Mouse (Mus musculus): ENCODE results near the gene Nrxn2.

Nrxn2 gene

GRCm38 (mm10) chr19:6385821-6386220 is 32.7 kb upstream of the Nrxn2 start:
- Histone ChIP-seq H3K36me3 (ENCODE audit: insufficient read depth, low read length) (peaks cover 4% of the 10 kb centered on the region), H3K27me3 (ENCODE audit: insufficient read depth, low read length) (peaks cover 16% of the 10 kb centered on the region; the same call in 1 of the 2 replicates), H3K4me1 (replicated peaks; ENCODE audit: low read depth, low read length) (peaks cover 63% of the 10 kb centered on the region), H3K4me3 (replicated peaks; ENCODE audit: low read length) (0 out of 2 replicates have a peak overlapping the region, but pooled peaks have one; percentile 29), H3K9me3 (ENCODE audit: low read length) (no peaks in the 10 kb centered on the region)
- TF ChIP-seq POU5F1 (IDR thresholded peaks at IDR 0.05; ENCODE audit: borderline replicate concordance, low read length) (no peak), NANOG (IDR thresholded peaks at IDR 0.05; ENCODE audit: borderline replicate concordance, low read length) (no peak), CTCF (conservative IDR thresholded peaks at IDR 0.05; ENCODE audit: low read length) (no peak)

- TF ChIP-seq POU5F1 (IDR thresholded peaks at IDR 0.05; ENCODE audit: borderline replicate concordance, low read length): no peak
- TF ChIP-seq CTCF (conservative IDR thresholded peaks at IDR 0.05; ENCODE audit: low read length): no peak
- TF ChIP-seq NANOG (IDR thresholded peaks at IDR 0.05; ENCODE audit: borderline replicate concordance, low read length): no peak
- peaks cover 67% of the 10 kb centered on the region for H3K4me1 ChIP-seq (replicated peaks; ENCODE audit: low read depth, low read length)
- no peaks in the 10 kb centered on the region for H3K9me3 ChIP-seq (ENCODE audit: low read length)
- no peak overlapping the region for H3K4me3 ChIP-seq (replicated peaks; ENCODE audit: low read length)
- H3K27me3 ChIP-seq (ENCODE audit: insufficient read depth, low read length): peaks cover 16% of the 10 kb centered on the region; the same call in 1 of the 2 replicates
- peaks cover under 1% of the 10 kb centered on the region; the same call in 1 of the 2 replicates for H3K36me3 ChIP-seq (ENCODE audit: insufficient read depth, low read length)
Measured at GRCm38 (mm10) chr19:6386234-6386633, 32.3 kb upstream of the Nrxn2 start.

GRCm38 (mm10) chr19:6388006-6388405 is 30.5 kb upstream of the Nrxn2 start:
- H3K27me3 ChIP-seq (ENCODE audit: insufficient read depth, low read length): peaks cover 16% of the 10 kb centered on the region; the same call in 1 of the 2 replicates
- peaks cover 78% of the 10 kb centered on the region for H3K4me1 ChIP-seq (replicated peaks; ENCODE audit: low read depth, low read length)
- H3K36me3 ChIP-seq (ENCODE audit: insufficient read depth, low read length): no peaks in the 10 kb centered on the region
- TF ChIP-seq POU5F1 (IDR thresholded peaks at IDR 0.05; ENCODE audit: borderline replicate concordance, low read length): no peak
- no peak for TF ChIP-seq CTCF (conservative IDR thresholded peaks at IDR 0.05; ENCODE audit: low read length)
- TF ChIP-seq NANOG (IDR thresholded peaks at IDR 0.05; ENCODE audit: borderline replicate concordance, low read length): no peak
- no peaks in the 10 kb centered on the region for H3K9me3 ChIP-seq (ENCODE audit: low read length)
- H3K4me3 ChIP-seq (replicated peaks; ENCODE audit: low read length): no peak overlapping the region

- Histone ChIP-seq H3K27me3 (ENCODE audit: insufficient read depth, low read length) (peaks cover 16% of the 10 kb centered on the region; the same call in 1 of the 2 replicates), H3K36me3 (ENCODE audit: insufficient read depth, low read length) (no peaks in the 10 kb centered on the region), H3K4me3 (replicated peaks; ENCODE audit: low read length) (peak overlapping the region; percentile 79), H3K9me3 (ENCODE audit: low read length) (no peaks in the 10 kb centered on the region), H3K4me1 (replicated peaks; ENCODE audit: low read depth, low read length) (peaks cover 69% of the 10 kb centered on the region)
- TF ChIP-seq NANOG (IDR thresholded peaks at IDR 0.05; ENCODE audit: borderline replicate concordance, low read length) (no peak), POU5F1 (IDR thresholded peaks at IDR 0.05; ENCODE audit: borderline replicate concordance, low read length) (no peak), CTCF (conservative IDR thresholded peaks at IDR 0.05; ENCODE audit: low read length) (no peak)
Measured at GRCm38 (mm10) chr19:6389803-6390202, 28.7 kb upstream of the Nrxn2 start.

GRCm38 (mm10) chr19:6390251-6390650 is 28.3 kb upstream of the Nrxn2 start:
- Histone ChIP-seq H3K27me3 (ENCODE audit: insufficient read depth, low read length) (peaks cover 16% of the 10 kb centered on the region; the same call in 1 of the 2 replicates), H3K9me3 (ENCODE audit: low read length) (no peaks in the 10 kb centered on the region), H3K4me3 (replicated peaks; ENCODE audit: low read length) (peak overlapping the region; percentile 79), H3K36me3 (ENCODE audit: insufficient read depth, low read length) (no peaks in the 10 kb centered on the region), H3K4me1 (replicated peaks; ENCODE audit: low read depth, low read length) (peaks cover 65% of the 10 kb centered on the region)
- TF ChIP-seq NANOG (IDR thresholded peaks at IDR 0.05; ENCODE audit: borderline replicate concordance, low read length) (no peak), POU5F1 (IDR thresholded peaks at IDR 0.05; ENCODE audit: borderline replicate concordance, low read length) (no peak), CTCF (conservative IDR thresholded peaks at IDR 0.05; ENCODE audit: low read length) (no peak)

GRCm38 (mm10) chr19:6392743-6393393 is 25.7 kb upstream of the Nrxn2 start:
- peaks cover 12% of the 10 kb centered on the region; the same call in 1 of the 2 replicates for H3K27me3 ChIP-seq (ENCODE audit: insufficient read depth, low read length)
- no peaks in the 10 kb centered on the region for H3K36me3 ChIP-seq (ENCODE audit: insufficient read depth, low read length)
- TF ChIP-seq CTCF (conservative IDR thresholded peaks at IDR 0.05; ENCODE audit: low read length) (peak; percentile 84), NANOG (IDR thresholded peaks at IDR 0.05; ENCODE audit: borderline replicate concordance, low read length) (no peak)
- peaks cover 65% of the 10 kb centered on the region for H3K4me1 ChIP-seq (replicated peaks; ENCODE audit: low read depth, low read length)
- no peaks in the 10 kb centered on the region for H3K9me3 ChIP-seq (ENCODE audit: low read length)
- H3K4me3 ChIP-seq (replicated peaks; ENCODE audit: low read length): no peak overlapping the region

- H3K4me1 ChIP-seq (replicated peaks; ENCODE audit: low read depth, low read length): peaks cover 64% of the 10 kb centered on the region
- TF ChIP-seq NANOG (IDR thresholded peaks at IDR 0.05; ENCODE audit: borderline replicate concordance, low read length) (no peak), POU5F1 (IDR thresholded peaks at IDR 0.05; ENCODE audit: borderline replicate concordance, low read length) (no peak), CTCF (conservative IDR thresholded peaks at IDR 0.05; ENCODE audit: low read length) (no peak)
Measured at GRCm38 (mm10) chr19:6393637-6394036, 24.9 kb upstream of the Nrxn2 start.

GRCm38 (mm10) chr19:6396237-6396636 is 22.3 kb upstream of the Nrxn2 start:
- TF ChIP-seq NANOG (IDR thresholded peaks at IDR 0.05; ENCODE audit: borderline replicate concordance, low read length) (no peak), CTCF (conservative IDR thresholded peaks at IDR 0.05; ENCODE audit: low read length) (no peak), POU5F1 (IDR thresholded peaks at IDR 0.05; ENCODE audit: borderline replicate concordance, low read length) (no peak)
- H3K9me3 ChIP-seq (ENCODE audit: low read length): no peaks in the 10 kb centered on the region
- H3K27me3 ChIP-seq (ENCODE audit: insufficient read depth, low read length): peaks cover 18% of the 10 kb centered on the region; the same call in 1 of the 2 replicates
- no peak overlapping the region for H3K4me3 ChIP-seq (replicated peaks; ENCODE audit: low read length)
- no peaks in the 10 kb centered on the region for H3K36me3 ChIP-seq (ENCODE audit: insufficient read depth, low read length)
- peaks cover 57% of the 10 kb centered on the region for H3K4me1 ChIP-seq (replicated peaks; ENCODE audit: low read depth, low read length)

More at GRCm38 (mm10) chr19:6393637-6394036, 24.9 kb upstream of the Nrxn2 start:
- H3K4me3 ChIP-seq (replicated peaks; ENCODE audit: low read length): peak overlapping the region; percentile 27; the same call in 1 of the 2 replicates
- H3K9me3 ChIP-seq (ENCODE audit: low read length): no peaks in the 10 kb centered on the region
- H3K36me3 ChIP-seq (ENCODE audit: insufficient read depth, low read length): no peaks in the 10 kb centered on the region
- peaks cover 11% of the 10 kb centered on the region; the same call in 1 of the 2 replicates for H3K27me3 ChIP-seq (ENCODE audit: insufficient read depth, low read length)

Data from E14TG2a.4 (cell line).